Mouse (Mus musculus) heart, postnatal 4 days (tissue): Measurements from ENCODE around the gene Rhox10. TPM values are rescaled to one million over a fixed set of nuclear protein-coding genes. Genes with fewer than 3 reads are reported as not detected.
"Not testable (repeated sequence)": the region's sequence is repeated elsewhere in the genome, so short reads cannot be mapped to it uniquely, and the experiment has no call there.

Experiments used
- DNase-seq: peaks from one replicate; pipeline ENCODE4 v3.0.0; 2021
- total RNA-seq, 2 experiments: library from RNA; stranded (reverse); gene quantifications; 2 replicates each; pipeline ENCODE4 v1.2.3; 2021

Rhox10 gene
- not detected for total RNA-seq

- no peak for DNase-seq
These were observed at the start of gene Rhox10 for GRCm38 (mm10) chrX:38066175-38066574. TSS of gene Rhox10 (plus strand) at chrX:38066475.

DNA sequence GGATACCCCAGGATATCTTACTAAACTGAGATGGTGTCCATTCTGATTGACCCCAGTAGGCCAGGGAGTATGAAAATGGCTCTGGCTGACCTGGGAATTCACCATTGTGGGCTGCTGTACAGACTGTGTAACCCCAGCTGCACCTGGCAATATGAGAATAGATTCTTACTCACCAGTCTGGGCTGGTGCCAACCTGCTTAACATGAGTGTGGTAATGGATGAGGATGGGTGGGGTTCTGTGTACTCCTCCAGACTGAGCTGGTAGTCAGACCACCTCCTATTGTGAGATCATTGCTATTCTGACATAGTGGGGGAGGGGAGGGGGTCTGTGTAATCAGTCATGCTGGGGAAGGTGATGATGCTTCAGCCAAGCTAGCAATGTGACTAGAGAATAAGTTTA, 47.7 kb upstream of the Rhox10 start, which contains the start of gene Btg1-ps1:
Btg1-ps1 (minus strand) TSS at position 219 of the 400 bp plus-strand sequence.
- DNase-seq = peak; percentile 56

DNA sequence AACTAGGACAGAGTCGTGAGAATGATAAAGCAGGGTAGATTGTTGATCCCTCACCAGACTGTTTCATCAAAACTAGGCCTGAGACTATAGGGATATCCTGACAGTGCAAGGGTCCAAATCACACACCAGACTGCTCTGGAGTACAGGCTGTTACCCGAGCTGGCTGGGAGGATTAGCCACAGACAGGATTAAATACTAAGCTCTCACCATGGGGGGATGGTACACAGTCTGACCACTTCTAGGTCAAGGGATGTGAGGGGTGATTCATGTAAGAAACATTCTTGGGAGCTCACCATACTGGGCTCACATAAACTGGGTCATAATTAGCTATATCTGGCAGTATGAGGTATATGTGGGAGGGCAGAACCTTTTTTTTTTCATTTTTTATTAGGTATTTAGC, 32.4 kb upstream of the Rhox10 start:
- DNase-seq = no peak

DNA sequence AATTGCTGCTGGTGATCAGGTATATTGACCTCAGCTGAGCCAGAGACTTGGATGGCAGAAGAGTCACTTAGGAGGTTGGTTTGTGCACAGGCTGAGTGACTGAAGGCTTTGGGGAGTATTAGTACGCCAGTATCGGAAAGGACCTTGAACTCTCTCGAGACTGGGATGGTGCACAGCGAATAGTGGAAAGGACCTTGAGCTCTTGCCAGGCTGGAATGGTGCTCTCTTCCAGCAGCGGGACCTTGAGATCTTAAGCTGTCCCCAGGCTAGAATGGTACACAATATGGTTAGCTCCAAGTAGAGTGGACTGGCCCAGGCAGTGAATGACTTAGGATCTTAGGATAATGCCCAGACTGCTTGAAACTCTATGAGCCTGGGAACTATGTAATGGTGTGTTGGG, 26.6 kb upstream of the Rhox10 start:
- no peak for DNase-seq

DNA sequence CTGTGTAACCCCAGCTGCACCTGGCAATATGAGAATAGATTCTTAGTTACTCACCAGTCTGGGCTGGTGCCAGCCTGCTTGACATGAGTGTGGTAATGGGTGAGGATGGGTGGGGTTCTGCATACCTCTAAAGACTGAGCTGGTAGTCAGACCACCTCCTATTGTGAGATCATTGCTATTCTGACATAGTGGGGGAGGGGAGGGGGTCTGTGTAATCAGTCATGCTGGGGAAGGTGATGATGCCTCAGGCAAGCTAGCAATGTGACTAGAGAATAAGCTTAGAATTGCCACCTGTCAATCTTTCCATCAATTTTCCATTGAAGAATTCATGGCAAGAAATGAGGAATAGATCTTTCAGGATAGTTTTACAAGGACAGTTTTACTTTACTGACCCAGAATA, 23.3 kb upstream of the Rhox10 start, which contains the start of gene Btg1-ps2:
Btg1-ps2 (minus strand) TSS at position 101 of the 400 bp plus-strand sequence.
- not testable (repeated sequence) for DNase-seq

GRCm38 (mm10) chrX:38061544-38061943, 4.7 kb upstream of the Rhox10 start:
- peak; percentile 21 for DNase-seq

- peak; percentile 51 for DNase-seq
These were observed 18.0 kb downstream of the Rhox10 start for GRCm38 (mm10) chrX:38084226-38084625.

DNA sequence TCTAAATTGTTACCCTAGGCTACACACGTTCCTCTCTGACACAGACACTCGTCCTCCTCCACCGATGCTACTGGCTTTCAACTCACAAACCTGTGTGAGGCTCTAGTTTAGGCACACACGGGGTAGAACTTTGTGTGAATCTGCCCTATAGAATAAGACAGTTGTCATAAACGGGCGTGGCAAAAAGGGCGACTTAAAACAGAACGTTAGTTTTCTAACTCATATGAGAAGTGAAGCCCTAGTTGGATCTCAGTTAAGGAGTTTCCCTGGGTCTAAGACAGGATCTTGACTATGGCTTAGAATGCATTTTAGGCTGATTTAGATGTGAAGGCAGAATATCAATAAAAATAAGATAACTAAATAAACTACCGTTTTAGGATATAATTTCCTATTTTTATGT, 18.8 kb downstream of the Rhox10 start, which contains the start of gene Rhox11:
Rhox11 (minus strand) TSS at position 101 of the 400 bp plus-strand sequence.
- DNase-seq = no peak

DNA sequence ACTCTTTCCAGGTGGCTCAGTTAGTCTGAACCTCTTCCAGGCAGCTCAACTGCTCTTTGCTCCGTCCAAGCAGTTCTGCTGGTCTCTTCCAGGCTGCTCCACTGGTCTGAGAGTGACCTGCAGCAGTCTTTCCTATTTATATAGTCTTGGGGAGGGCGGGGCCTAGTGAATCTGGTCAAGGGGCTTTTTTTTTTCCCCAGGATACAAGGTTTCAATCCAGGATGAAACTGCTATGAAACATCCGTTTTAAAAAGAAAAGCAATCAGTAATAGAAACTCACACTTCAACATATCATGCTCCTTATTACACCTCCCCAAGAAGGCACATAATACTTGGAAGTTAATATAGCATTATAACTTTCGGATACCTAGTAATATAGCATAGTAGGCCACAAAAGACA, 44.5 kb downstream of the Rhox10 start, which contains the start of gene Rhox12:
Rhox12 (minus strand) TSS at position 101 of the 400 bp plus-strand sequence.
- no peak for DNase-seq

DNA sequence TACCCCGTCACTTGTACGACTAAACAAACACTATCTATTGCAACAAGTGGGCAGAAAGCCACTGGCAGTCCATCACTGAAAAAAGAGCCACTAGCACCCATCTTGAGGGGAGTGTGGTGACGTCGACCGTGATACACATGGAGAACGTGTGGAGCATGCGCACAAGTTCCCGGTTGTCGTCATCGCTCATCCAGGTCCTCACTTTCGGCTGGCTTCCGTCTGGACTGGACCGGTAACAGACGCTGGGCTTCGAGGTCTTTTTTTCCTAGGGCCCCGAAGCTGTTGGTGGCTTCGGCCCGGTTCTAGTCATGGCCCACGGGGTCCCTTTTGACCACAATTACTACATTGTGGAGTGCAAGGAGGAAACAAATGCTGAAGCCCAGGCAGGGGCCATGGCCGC, 54.7 kb downstream of the Rhox10 start, which contains the start of gene Rhox13:
Rhox13 (plus strand) TSS at position 238 of the 400 bp plus-strand sequence.
- DNase-seq = no peak

Other genes with a start within 250 kb of the Rhox10 start
- not detected for gene Rhox6, start 239.6 kb upstream of the Rhox10 start, total RNA-seq
- not detected for gene Rhox7a, start 234.8 kb upstream of the Rhox10 start, total RNA-seq
- not detected for gene Rhox8, start 187.5 kb upstream of the Rhox10 start, total RNA-seq
- not detected for gene Rhox7b, start 169.2 kb upstream of the Rhox10 start, total RNA-seq
- not detected for gene Rhox9, start 164.7 kb upstream of the Rhox10 start, total RNA-seq
- gene Btg1-ps1, start 47.7 kb upstream of the Rhox10 start, total RNA-seq = not detected
- gene Btg1-ps2, start 23.4 kb upstream of the Rhox10 start, total RNA-seq = not detected
- gene Rhox11, start 18.7 kb downstream of the Rhox10 start, total RNA-seq = not detected
- gene Rhox12, start 44.4 kb downstream of the Rhox10 start, total RNA-seq = not detected
- gene Rhox13, start 54.7 kb downstream of the Rhox10 start, total RNA-seq = not detected
- 10 to 100 TPM; 13.7 to 14.5 TPM for gene Zbtb33, start 123.3 kb downstream of the Rhox10 start, total RNA-seq
- 10 to 100 TPM; 29.4 to 60.9 TPM for gene Tmem255a, start 186.0 kb downstream of the Rhox10 start, total RNA-seq
- 1 to 10 TPM in 1 of 2 experiments, under 1 TPM in 1; 0.19 to 1.9 TPM for gene Atp1b4, start 249.7 kb downstream of the Rhox10 start, total RNA-seq